Mouse (Mus musculus) frontal cortex, adult (tissue): Measurements from ENCODE around the gene Vmn2r86.
"Not testable (repeated sequence)": the region's sequence is repeated elsewhere in the genome, so short reads cannot be mapped to it uniquely, and the experiment has no call there.

Experiments used
- ATAC-seq: cut with Nextera tagmentation; 2 replicates; pipeline ENCODE4 v1.9.2; 2017; ENCODE audit warnings: mild to moderate bottlenecking, moderate library complexity, mixed read lengths; ENCODE audit not compliant: low TSS enrichment

Vmn2r86 gene

DNA sequence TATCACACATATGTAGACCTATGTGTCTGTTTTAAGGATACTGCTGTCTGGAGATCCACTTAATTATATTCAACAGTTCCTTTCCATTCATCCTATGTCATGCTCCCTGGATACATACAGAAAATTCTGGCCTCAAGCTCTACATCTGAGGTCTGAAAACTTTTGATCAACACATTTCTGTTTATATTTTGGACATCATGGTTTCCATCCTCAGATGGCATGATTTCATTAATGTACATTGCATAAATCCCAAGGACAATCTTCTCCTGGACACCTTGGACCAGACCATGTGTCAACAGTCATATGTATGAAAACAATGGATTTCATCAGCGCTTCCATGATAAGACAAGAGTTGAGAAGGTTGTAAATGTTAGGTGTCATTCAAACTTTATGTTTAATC is at the start of gene Vmn2r86:
Vmn2r86 (minus strand) TSS at position 101 of the 400 bp plus-strand sequence.
- ATAC-seq, result not testable (repeated sequence)

DNA sequence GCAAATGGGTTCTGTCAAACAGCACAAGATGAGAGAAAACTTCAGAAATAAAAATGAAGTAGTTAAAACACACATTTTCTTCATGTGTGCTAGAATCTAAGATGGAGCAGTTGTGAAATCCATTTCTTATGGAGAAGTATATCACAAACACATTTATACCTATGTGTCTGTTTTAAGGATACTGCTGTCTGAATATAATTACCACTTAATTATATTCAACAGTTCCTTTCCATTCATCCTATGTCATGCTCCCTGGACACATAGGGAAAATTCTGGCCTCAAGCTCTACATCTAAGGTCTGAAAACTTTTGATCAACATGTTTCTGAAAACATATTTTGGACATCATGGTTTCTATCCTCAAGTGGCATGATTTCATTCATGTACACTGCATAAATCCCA is 41.4 kb upstream of the Vmn2r86 start, which contains the start of gene Vmn2r87:
Vmn2r87 (minus strand) TSS at position 101 of the 400 bp plus-strand sequence.
- no peak for ATAC-seq

DNA sequence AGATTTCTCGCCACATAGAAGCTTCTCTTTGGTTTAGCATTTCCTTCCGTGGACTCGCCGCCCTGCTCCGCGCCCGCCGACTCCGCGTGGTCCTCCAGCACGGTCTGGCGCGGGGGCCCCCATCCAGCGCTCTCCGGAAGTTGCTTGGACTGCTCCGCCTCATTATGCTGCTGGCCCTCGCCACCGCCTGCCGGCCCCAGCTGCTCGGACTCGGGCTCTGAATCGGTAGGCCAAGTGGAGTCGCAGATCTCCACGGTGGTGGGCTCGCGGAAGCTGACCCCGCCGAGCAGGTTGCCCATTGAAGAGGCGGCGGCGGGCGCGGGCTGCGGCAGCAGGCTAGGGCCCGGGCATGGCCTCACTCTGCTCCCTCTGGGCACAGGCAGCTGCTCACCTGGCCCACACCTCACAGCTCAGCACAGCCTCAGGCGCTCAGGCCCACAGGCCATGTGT is 14.5 kb upstream of the Vmn2r86 start:
- peak; percentile 96 for ATAC-seq

DNA sequence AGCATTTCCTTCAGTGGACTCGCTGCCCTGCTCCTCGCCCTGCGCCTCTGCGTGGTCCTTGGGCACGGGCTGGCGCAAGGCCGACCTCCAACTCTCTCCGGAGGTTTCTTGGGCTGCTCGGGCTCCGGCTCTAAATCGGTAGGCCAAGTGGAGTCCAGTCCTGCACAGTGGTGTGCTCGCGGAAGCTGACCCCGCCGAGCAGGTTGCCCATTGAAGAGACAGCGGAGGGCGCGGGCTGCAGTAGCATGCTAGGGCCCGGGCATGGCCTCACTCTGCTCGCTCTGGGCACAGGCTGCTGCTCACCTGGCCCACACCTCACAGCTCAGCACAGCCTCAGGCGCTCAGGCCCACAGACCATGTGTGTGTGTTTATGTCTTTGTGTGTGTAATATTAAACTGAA is 11.1 kb downstream of the Vmn2r86 start:
- no peak for ATAC-seq

DNA sequence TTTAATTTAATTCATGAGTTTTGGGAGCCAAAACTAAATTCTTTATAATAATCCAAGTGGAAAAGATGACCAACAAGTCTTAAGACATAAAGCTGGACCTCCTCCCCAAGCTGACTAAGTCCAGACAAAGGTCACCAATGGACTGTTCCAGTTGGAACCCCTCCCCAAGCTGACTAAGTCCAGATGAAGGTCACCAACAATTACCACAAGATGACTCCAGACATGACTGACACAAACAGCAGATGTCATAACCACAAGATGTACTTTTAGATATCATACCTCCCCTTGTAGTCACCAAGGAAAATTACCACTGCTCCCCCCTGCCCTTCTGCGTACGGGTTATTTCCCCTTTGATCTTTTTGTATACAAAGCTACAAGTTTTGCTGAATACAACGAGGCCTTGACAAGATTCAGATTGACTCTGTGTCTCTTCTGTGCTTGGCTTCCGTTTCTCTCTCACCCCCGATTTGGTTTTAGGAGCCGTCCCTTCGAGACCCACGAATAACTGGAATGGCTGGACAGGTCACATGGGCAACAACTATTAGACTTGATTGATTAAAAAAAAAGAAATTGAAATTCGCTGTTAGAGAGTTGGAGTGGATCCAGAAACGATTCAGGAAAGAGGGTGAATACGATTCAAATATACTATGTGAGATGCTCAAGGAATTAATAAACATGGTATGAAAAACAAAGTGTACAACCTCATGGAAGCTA is 21.5 kb downstream of the Vmn2r86 start:
- not testable (repeated sequence) for ATAC-seq

DNA sequence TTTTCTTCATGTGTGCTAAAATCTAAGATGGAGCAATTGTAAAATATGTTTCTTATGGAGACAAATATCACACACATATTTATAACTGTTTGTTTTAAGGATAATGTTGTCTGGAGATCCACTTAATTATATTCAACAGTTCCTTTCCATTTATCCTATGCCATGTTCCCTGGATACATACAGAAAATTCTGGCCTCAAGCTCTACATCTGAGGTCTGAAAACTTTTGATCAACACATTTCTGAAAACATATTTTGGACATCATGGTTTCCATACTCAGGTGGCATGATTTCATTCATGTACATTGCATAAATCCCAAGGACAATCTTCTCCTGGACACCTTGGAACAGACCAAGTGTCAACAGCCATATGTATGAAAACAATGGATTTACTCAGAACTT is 26.2 kb downstream of the Vmn2r86 start, which contains the start of gene Vmn2r85:
Vmn2r85 (minus strand) TSS at position 101 of the 400 bp plus-strand sequence.
- ATAC-seq, result not testable (repeated sequence)

DNA sequence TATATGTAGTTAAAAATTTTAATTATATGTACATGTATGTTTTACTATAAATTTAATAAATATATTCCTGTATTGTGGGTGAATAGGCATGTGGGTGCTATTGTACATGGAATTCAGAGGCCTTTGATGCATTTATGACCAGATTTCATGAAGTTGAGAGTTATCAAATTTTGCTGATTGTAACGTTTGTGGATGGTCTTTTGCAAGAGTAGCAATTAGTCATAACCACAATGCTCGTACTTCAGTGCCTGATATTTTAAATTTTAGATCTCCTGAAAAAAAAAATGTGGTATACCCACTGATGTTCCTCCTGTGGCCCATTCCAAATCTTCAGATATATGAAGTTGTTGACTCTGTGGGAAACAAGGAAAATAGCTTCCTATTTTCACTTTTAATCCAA is 33.5 kb downstream of the Vmn2r86 start:
- not testable (repeated sequence) for ATAC-seq

DNA sequence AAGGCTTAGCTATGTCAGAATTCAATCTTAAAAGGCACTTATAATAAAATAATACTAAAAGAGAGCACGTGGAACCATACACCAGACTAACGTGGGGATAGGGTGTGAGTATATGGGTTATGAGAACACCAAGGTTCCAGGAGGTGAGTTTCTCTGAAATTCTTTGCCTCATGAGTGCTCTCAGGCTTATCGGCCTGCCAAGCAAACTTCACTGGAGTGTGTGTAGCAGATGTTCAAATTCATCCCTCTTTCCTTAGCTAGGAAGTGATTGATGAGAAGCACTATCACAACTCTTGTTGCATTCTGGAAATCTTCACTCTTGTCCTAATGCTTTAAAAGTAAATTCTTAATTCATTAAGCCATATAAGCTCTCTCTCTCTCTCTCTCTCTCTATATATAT is 35.4 kb downstream of the Vmn2r86 start:
- no peak for ATAC-seq

DNA sequence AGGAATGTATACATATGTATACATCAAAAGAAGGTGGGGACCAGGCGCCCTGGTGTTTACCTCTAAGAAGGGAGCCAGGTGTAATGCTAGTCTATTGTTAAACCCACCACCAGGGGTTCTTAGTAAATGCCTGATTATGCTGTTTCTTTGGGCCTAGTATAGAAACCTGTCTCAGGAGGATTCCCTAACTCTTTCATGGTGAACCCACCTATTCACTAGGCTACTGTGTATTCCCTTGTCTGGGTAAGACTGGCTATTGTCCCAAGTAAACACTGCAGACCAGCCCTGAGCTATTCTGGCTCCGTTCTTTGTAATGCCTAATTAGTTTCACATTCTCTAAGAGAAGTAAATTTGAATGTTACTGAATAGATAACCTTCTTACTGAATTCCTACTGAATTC is 35.9 kb downstream of the Vmn2r86 start:
- not testable (repeated sequence) for ATAC-seq

DNA sequence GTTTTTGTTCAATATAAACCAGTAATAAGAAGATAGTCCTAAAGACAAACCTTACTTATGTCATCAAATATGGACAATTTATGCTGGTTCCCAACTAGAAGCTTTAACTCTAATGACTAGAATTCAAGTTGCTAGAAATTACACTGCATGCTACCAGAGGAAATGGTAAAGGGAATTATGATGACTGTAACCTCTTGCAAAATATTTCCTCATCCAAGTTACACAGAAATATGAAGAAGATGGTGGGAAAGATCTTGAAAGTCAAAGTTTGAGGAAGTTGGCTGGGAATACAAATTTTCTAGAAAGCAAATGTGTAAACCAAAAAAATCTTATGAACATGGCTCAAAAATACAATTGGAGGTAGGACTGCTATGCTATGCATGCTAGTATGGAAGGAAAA is 39.5 kb downstream of the Vmn2r86 start:
- not testable (repeated sequence) for ATAC-seq

DNA sequence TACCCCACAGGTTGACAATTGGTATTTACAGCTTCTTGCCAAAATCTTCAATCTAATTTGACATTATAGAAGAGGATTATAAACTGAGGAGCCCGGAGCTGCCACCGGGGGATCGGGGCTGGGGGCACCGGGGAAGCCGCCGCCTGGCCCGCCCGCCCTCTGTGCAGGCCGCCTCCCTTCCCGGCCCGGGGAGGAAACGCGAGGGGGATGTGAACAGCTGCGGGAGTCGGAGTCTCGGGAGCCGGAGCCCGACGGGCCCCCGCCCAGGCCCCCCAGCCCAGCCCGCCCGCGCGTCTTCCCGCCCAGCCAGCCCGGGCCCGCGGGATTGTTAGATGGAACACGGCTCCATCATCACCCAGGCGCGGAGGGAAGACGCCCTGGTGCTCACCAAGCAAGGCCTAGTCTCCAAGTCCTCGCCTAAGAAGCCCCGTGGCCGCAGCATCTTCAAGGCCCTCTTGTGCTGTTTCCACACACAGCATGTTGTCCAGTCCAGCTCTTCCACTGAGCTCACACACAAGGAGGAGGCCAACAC is 43.6 kb downstream of the Vmn2r86 start:
- peak; percentile 50; the same call in 1 of the 2 replicates for ATAC-seq

DNA sequence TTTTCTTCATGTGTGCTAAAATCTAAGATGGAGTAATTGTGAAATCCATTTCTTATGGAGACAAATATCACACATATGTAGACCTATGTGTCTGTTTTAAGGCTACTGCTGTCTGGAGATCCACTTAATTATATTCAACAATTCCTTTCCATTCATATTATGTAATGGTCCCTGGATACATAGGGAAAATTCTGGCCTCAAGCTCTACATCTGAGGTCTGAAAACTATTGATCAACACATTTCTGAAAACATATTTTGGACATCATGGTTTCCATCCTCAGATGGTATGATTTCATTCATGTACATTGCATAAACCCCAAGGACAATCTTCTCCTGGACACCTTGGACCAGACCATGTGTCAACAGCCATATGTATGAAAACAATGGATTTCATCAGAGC is 61.6 kb downstream of the Vmn2r86 start, which contains the start of gene Vmn2r84:
Vmn2r84 (minus strand) TSS at position 101 of the 400 bp plus-strand sequence.
- no peak for ATAC-seq
